Comparison of ENCODE assay signal across 24 mouse cellular contexts in genomic region chr10:117590331-117591301, GRCm38 (mm10). TPM values are rescaled to one million over a fixed set of nuclear protein-coding genes. Genes with fewer than 3 reads are reported as not detected.
DNase-seq lines count a peak whose midpoint lies in the region; ATAC-seq lines count a peak whose summit lies in the region.
"Had no signal": no experiment of that assay in that cellular context is flagged by ENCODE, and none has a peak within 500 bp of the region (broad histone marks: within the 10 kb centered on the region; RNA-seq: fewer than 3 reads in every experiment).

No protein-coding gene starts in this region.

- H3K27ac ChIP-seq in limb, embryonic 11.5 days (replicated peaks; ENCODE audit: low read depth, low read length), result peak overlapping the region; percentile 65; the same call in 1 of the 2 replicates
- no peak overlapping the region for H3K27ac ChIP-seq in intestine, embryonic 16.5 days (ENCODE audit: low read length)
- H3K27ac ChIP-seq: embryonic facial prominence, embryonic 10.5 days; embryonic facial prominence, embryonic 12.5 days; forebrain, embryonic 13.5 days; forebrain, embryonic 15.5 days had no signal

- H3K9ac ChIP-seq in limb, embryonic 11.5 days (ENCODE audit: low read length), result no peak overlapping the region
- no peak overlapping the region for H3K9ac ChIP-seq in intestine, embryonic 16.5 days (ENCODE audit: low read depth, low read length)
- H3K9ac ChIP-seq: embryonic facial prominence, embryonic 12.5 days; forebrain, embryonic 13.5 days; forebrain, embryonic 15.5 days; forebrain, postnatal 0 days had no signal

- no peak overlapping the region for H3K4me2 ChIP-seq in limb, embryonic 11.5 days (ENCODE audit: low read depth, severe bottlenecking)
- H3K4me2 ChIP-seq in intestine, embryonic 16.5 days (ENCODE audit: low read depth, low read length), result no peak overlapping the region
- H3K4me2 ChIP-seq: embryonic facial prominence, embryonic 12.5 days; forebrain, embryonic 13.5 days; forebrain, embryonic 15.5 days had no signal

- peaks cover 10% of the 10 kb centered on the region for H3K4me1 ChIP-seq in limb, embryonic 11.5 days (ENCODE audit: control insufficient read depth, insufficient read depth, low read length)
- no peaks in the 10 kb centered on the region for H3K4me1 ChIP-seq in intestine, embryonic 16.5 days (ENCODE audit: control insufficient read depth, insufficient read depth, low read length)
- H3K4me1 ChIP-seq: embryonic facial prominence, embryonic 12.5 days; forebrain, embryonic 13.5 days; forebrain, embryonic 15.5 days had no signal

- no peaks in the 10 kb centered on the region for H3K36me3 ChIP-seq in limb, embryonic 11.5 days (ENCODE audit: control insufficient read depth, insufficient read depth, low read length)
- no peaks in the 10 kb centered on the region for H3K36me3 ChIP-seq in intestine, embryonic 16.5 days (ENCODE audit: control insufficient read depth, insufficient read depth, low read length)
- H3K36me3 ChIP-seq: embryonic facial prominence, embryonic 10.5 days; embryonic facial prominence, embryonic 12.5 days; forebrain, embryonic 15.5 days; G1E had no signal

- DNase-seq in adipocyte (ENCODE audit: low spot score), result peak; percentile 94
- DNase-seq in limb, embryonic 11.5 days (ENCODE audit: low spot score), result no peak
- DNase-seq in kidney, adult 8-10 months, result no peak
- no peak for DNase-seq in gastrocnemius, postnatal 36 days
- DNase-seq: adrenal gland, adult 2 months; adrenal gland, postnatal 10 days; adrenal gland, postnatal 25 days; B cell, adult 2 months; cerebellum, adult 11-12 months; cerebellum, adult 2 months; cerebellum, adult 9-10 months; cerebellum, postnatal 10 days; cerebellum, postnatal 25 days; forebrain, postnatal 0 days had no signal

- no peaks in the 10 kb centered on the region for H3K27me3 ChIP-seq in limb, embryonic 11.5 days (ENCODE audit: control insufficient read depth, insufficient read depth, low read length)
- no peaks in the 10 kb centered on the region for H3K27me3 ChIP-seq in intestine, embryonic 16.5 days (replicated peaks; ENCODE audit: control insufficient read depth, insufficient read depth, low read length)
- H3K27me3 ChIP-seq: CH12.LX; forebrain, embryonic 13.5 days; forebrain, embryonic 15.5 days had no signal

- no peaks in the 10 kb centered on the region for H3K9me3 ChIP-seq in limb, embryonic 11.5 days (ENCODE audit: control insufficient read depth, low read length)
- no peaks in the 10 kb centered on the region for H3K9me3 ChIP-seq in intestine, embryonic 16.5 days (ENCODE audit: control insufficient read depth, low read length)
- H3K9me3 ChIP-seq: embryonic facial prominence, embryonic 10.5 days; embryonic facial prominence, embryonic 12.5 days; forebrain, embryonic 13.5 days; forebrain, embryonic 15.5 days; G1E had no signal

- no peak for ATAC-seq in limb, embryonic 11.5 days (ENCODE audit: insufficient number of reproducible peaks, low FRiP score, low TSS enrichment, low read depth)
- no peak for ATAC-seq in intestine, embryonic 16.5 days
- ATAC-seq: activated CD4-positive, CD25-positive, alpha-beta regulatory T cell, adult 4 months; CD4-positive, CD25-positive, alpha-beta regulatory T cell, adult 4 months; forebrain, embryonic 13.5 days; forebrain, embryonic 15.5 days; forebrain, postnatal 0 days; Patski had no signal

- 62% methylated on average over 13 of the region's 13 CpGs for WGBS in limb, embryonic 11.5 days
- whole genome bisulfite sequencing in intestine, embryonic 16.5 days, result 78% methylated on average over 13 of the region's 13 CpGs

- intact Hi-C loops in gastrocnemius, postnatal 36 days (cut with DNase I), result no loop called here

- H3K4me3 ChIP-seq in limb, embryonic 11.5 days (ENCODE audit: low read depth, low read length), result no peak overlapping the region
- no peak overlapping the region for H3K4me3 ChIP-seq in intestine, embryonic 16.5 days (ENCODE audit: low read length)
- H3K4me3 ChIP-seq: embryonic facial prominence, embryonic 10.5 days; embryonic facial prominence, embryonic 12.5 days; forebrain, embryonic 13.5 days; forebrain, embryonic 15.5 days had no signal

RNA-seq across cellular contexts. Expression of gene Cpm, which starts 38.7 kb away (rescaled TPM):
- polyA plus RNA-seq in limb, embryonic 11.5 days (2014; fragmentation: Nextera tagmentation; extraction: Ambion mirVana), result 38.3 and 45.1 TPM in 2 replicates
- 1 to 10 TPM; 2.6 to 2.7 TPM for total RNA-seq in gastrocnemius, postnatal 36 days (2021)
- 47.7 and 51.8 TPM in 2 replicates for polyA plus RNA-seq in intestine, embryonic 16.5 days (2015; fragmentation: Nextera tagmentation; extraction: Ambion mirVana)
- polyA plus RNA-seq: G1E had no signal
